Mouse (Mus musculus) right cerebral cortex, postnatal 4 days (tissue): Measurements from ENCODE around the gene Dpp6.

Source experiments
- DNase-seq: peaks from one replicate; pipeline ENCODE4 v3.0.0-alpha.2; 2022

Gene Dpp6

GRCm38 (mm10) chr5:27549291-27549690, 732.3 kb downstream of the Dpp6 start:
- no peak for DNase-seq

- no peak for DNase-seq
Measured at GRCm38 (mm10) chr5:27565700-27566099, 748.7 kb downstream of the Dpp6 start.

- no peak for DNase-seq
Measured at GRCm38 (mm10) chr5:27587970-27588758, 771.2 kb downstream of the Dpp6 start.

- DNase-seq: no peak
Measured at GRCm38 (mm10) chr5:27604132-27604531, 787.1 kb downstream of the Dpp6 start.

DNA sequence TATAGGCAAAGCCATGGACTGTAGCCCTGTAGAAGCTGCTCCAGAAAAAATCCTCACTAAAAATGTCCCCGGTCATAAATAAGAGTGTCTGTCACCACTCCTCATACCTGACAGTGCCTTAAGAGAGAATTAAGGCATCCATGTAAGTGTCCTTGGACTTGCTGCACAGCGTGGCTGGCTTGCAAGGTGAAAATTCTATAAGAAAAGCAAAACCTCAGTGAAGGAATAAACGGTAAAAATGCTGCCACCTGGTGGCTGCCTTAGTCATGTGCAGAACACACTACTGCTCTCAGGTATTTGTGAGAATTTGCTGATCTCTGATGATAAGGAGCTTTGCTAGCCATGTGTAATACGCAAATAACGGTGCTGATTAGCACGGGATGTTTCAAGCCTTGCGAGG, 798.8 kb downstream of the Dpp6 start:
- peak; percentile 80 for DNase-seq

- DNase-seq: no peak
Measured at GRCm38 (mm10) chr5:27621811-27622210, 804.8 kb downstream of the Dpp6 start.

DNA sequence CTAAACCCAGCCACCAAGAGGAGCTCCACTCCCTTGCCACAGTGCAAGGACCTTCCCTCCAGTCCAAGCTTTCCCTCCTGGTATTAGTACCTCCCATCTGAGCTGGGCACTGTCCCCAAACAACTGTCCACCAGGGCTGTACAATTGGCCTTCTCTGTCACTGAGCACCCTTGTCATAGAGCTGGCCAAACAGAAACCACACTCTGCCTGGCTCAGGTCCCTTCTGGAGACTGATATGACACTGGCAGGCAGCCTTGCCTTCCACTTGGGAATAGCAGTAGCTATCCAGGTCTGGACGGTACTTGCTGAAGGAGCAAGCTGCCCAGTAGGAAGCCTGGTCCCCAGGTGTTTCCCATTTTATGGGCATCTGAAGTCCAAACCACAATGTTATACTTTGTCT, 806.9 kb downstream of the Dpp6 start:
- no peak for DNase-seq

- no peak for DNase-seq
Measured at GRCm38 (mm10) chr5:27632151-27632550, 815.1 kb downstream of the Dpp6 start.

DNA sequence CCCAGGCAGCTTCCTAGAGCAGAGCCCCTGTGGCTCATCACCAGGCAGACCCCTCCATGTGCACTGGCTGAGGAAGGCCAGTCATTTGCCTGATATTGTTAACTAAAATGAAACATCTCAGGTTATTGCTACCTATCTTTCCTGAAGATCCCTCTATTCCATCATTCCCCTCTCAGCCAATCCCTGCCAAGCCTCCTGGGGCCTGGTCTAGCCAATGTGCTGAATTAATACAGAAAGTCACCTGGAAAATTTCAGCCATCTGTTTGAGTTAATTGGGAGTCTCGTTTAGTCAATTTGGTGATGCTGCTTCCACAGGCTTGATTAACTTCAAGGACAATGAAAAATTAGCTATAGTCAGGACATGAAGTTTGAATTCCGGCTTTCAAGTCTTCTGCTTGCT, 818.9 kb downstream of the Dpp6 start:
- DNase-seq: no peak

GRCm38 (mm10) chr5:27641876-27642275, 824.9 kb downstream of the Dpp6 start:
- no peak for DNase-seq

DNA sequence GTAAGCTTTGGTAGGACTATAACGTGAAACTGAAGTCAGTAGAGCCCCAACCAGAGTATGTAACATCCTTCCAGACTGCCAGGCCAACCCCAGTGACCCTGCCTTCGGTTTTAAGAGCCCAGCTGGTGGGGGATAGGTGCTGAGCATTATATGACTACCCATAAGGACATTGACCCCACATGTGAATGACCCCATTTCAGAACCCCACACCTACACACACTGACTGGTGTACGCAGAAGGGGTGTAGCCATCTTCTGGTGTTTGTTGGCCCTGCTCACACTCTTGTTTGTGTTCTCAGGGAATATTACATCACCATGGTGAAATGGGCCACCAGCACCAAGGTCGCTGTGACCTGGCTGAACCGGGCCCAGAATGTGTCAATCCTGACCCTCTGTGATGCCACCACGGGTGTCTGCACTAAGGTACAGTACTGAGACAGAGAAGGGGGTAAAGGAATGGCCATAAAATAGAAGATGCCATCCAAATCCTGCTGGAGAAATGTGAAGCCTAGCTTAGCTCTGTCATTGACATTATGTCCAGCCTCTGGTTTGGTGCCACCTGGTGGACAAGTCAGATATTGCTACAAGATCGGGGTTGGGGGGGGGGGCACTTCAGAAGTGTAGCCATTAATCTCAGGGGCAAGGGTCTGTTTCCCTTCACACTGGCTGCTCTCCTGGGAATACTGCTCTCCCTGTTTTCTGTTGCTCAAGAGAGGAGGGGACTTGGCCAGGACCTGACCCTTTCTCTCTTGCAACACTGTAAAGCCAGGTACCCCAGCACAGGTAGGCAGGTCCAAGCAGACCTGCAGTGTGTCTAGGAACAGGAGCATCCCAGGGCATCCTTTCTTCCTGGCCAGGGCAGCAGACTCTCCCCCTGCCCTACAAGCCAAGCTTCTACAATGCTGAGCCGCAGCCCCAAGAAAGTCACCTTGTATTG, 835.1 kb downstream of the Dpp6 start:
- DNase-seq: peak; percentile 61

DNA sequence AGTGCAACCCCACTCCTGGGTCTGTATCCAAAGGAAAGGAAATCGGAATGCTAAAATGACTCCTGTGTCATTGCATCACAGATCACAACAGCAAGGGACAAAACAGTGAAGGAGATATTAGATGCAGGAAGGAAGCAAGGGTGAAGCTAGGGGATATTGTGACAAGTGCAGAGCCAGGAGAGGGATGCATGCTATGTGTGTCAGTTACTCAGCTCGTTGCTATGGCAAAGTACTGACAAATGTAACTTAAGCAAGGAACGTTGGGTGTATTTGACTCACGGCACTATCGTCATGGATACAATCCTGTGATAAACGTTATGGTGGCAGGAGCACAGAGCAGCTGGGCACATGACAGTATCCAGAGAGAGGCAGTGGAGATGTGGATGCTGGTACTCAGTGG, 839.1 kb downstream of the Dpp6 start:
- no peak for DNase-seq

- no peak for DNase-seq
Measured at GRCm38 (mm10) chr5:27657672-27658071, 840.7 kb downstream of the Dpp6 start.

GRCm38 (mm10) chr5:27658165-27658564, 841.2 kb downstream of the Dpp6 start:
- no peak for DNase-seq

GRCm38 (mm10) chr5:27658569-27658968, 841.6 kb downstream of the Dpp6 start:
- DNase-seq: no peak

GRCm38 (mm10) chr5:27659019-27659418, 842.0 kb downstream of the Dpp6 start:
- no peak for DNase-seq

- no peak for DNase-seq
Measured at GRCm38 (mm10) chr5:27659781-27660180, 842.8 kb downstream of the Dpp6 start.

- DNase-seq: no peak
Measured at GRCm38 (mm10) chr5:27664111-27664510, 847.1 kb downstream of the Dpp6 start.

DNA sequence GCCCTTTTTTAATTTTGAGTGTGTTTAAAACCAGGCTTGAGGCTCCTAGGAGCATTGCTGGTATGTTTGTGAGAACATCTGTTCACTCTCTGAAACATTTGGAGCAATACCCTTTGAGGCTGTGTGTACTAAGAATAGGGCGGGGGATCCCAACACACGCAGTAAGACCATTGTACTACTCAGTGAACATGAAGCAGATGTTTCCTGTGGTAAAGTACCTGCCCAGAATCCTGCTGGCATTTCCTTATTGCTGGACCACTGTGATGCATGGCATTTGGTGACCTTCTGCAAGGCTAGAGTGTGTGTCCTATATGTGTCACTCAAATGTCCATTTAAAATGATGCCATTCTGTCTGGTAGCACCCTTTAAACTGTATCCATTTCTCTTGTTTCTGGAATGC, 854.5 kb downstream of the Dpp6 start:
- no peak for DNase-seq

GRCm38 (mm10) chr5:27677247-27677666, 860.3 kb downstream of the Dpp6 start:
- peak; percentile 48 for DNase-seq

DNA sequence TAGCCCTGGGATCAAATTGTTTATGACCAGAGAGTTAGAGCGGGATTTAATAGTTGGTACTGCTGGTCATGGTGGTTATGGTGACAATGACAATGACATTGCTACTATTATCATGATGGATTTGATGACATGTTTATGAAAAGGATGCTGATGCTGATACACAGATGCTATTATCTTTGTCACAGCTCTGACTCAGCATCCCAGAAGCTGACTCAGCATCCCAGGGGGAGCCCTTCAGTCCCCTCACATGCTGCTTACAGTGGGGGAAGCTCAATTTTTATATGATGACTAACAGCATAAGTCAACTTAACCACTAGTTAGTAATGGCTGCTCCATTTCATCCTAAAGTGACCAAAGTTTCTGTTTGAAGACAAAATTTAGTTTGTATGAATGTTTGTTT, 862.1 kb downstream of the Dpp6 start:
- no peak for DNase-seq

- peak; percentile 16 for DNase-seq
Measured at GRCm38 (mm10) chr5:27680476-27680875, 863.5 kb downstream of the Dpp6 start.

- DNase-seq: no peak
Measured at GRCm38 (mm10) chr5:27685162-27685561, 868.2 kb downstream of the Dpp6 start.

GRCm38 (mm10) chr5:27685923-27686322, 868.9 kb downstream of the Dpp6 start:
- DNase-seq: no peak
